Comparison of ENCODE assay signal across 9 mouse cellular contexts in the genomic region with DNA sequence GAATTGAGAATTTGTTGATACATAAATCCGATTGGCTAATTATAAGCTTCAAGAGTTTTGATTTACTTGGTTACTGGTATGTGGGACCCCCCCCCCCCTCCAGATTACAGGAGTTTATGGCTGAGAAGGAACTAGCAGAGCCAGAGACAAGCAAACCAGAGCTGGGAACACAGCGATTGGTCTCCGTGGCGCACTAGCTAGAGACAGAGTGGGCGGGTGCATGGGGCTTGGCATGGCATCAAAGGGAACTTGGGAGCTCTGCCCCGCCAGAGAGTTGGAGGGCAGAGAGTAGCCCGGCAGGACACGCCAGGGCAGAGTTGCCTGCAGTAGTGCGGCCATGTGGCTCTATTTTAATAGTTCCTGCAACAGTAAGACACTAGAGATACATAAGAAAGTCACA. TPM values are rescaled to one million over a fixed set of nuclear protein-coding genes. Genes with fewer than 3 reads are reported as not detected.
DNase-seq lines count a peak whose midpoint lies in the region; ATAC-seq and TF ChIP-seq lines count a peak whose summit lies in the region.
"Had no signal": no experiment of that assay in that cellular context is flagged by ENCODE, and none has a peak within 500 bp of the region (broad histone marks: within the 10 kb centered on the region; RNA-seq: fewer than 3 reads in every experiment).

No protein-coding gene starts in this region.

- no peaks in the 10 kb centered on the region for H3K9me3 ChIP-seq in hindbrain, embryonic 16.5 days (ENCODE audit: control insufficient read depth, low read length)
- no peaks in the 10 kb centered on the region for H3K9me3 ChIP-seq in hindbrain, embryonic 13.5 days
- H3K9me3 ChIP-seq in lung, postnatal 0 days (ENCODE audit: low read length), result no peaks in the 10 kb centered on the region
- H3K9me3 ChIP-seq in midbrain, embryonic 13.5 days, result no peaks in the 10 kb centered on the region

- H3K4me2 ChIP-seq in hindbrain, embryonic 16.5 days (ENCODE audit: low read length), result 0 out of 2 replicates have a peak overlapping the region, but pooled peaks have one; percentile 5
- H3K4me2 ChIP-seq in hindbrain, embryonic 13.5 days, result no peak overlapping the region
- H3K4me2 ChIP-seq in lung, postnatal 0 days (replicated peaks; ENCODE audit: low read depth, low read length), result no peak overlapping the region
- no peak overlapping the region for H3K4me2 ChIP-seq in midbrain, embryonic 13.5 days (replicated peaks)

- no peak overlapping the region for H3K27ac ChIP-seq in hindbrain, embryonic 16.5 days (ENCODE audit: low read depth, low read length)
- no peak overlapping the region for H3K27ac ChIP-seq in hindbrain, embryonic 13.5 days
- H3K27ac ChIP-seq in lung, postnatal 0 days (ENCODE audit: low read length), result no peak overlapping the region
- no peak overlapping the region for H3K27ac ChIP-seq in midbrain, embryonic 13.5 days

- no peak overlapping the region for H3K9ac ChIP-seq in hindbrain, embryonic 16.5 days (ENCODE audit: low read depth, low read length)
- H3K9ac ChIP-seq in hindbrain, embryonic 13.5 days, result no peak overlapping the region
- H3K9ac ChIP-seq in lung, postnatal 0 days (replicated peaks; ENCODE audit: low read depth), result no peak overlapping the region
- H3K9ac ChIP-seq in midbrain, embryonic 13.5 days (replicated peaks), result no peak overlapping the region

- peaks cover 11% of the 10 kb centered on the region for H3K36me3 ChIP-seq in hindbrain, embryonic 16.5 days (ENCODE audit: control insufficient read depth, insufficient read depth, low read length)
- H3K36me3 ChIP-seq in hindbrain, embryonic 13.5 days, result peaks cover 34% of the 10 kb centered on the region
- H3K36me3 ChIP-seq in lung, postnatal 0 days (ENCODE audit: insufficient read depth, low read length), result peaks cover 12% of the 10 kb centered on the region
- peaks cover 30% of the 10 kb centered on the region for H3K36me3 ChIP-seq in midbrain, embryonic 13.5 days

- peaks cover 17% of the 10 kb centered on the region for H3K4me1 ChIP-seq in hindbrain, embryonic 16.5 days (ENCODE audit: control insufficient read depth, insufficient read depth, low read depth, low read length)
- H3K4me1 ChIP-seq in hindbrain, embryonic 13.5 days (replicated peaks), result peaks cover 33% of the 10 kb centered on the region
- H3K4me1 ChIP-seq in lung, postnatal 0 days (ENCODE audit: insufficient read depth, low read depth, low read length), result no peaks in the 10 kb centered on the region
- H3K4me1 ChIP-seq in midbrain, embryonic 13.5 days (replicated peaks), result peaks cover 27% of the 10 kb centered on the region

- peak; percentile 91 for DNase-seq in adrenal gland, adult 2 months
- peak; percentile 79 for DNase-seq in gastrocnemius, adult 18-20 months (ENCODE audit: low spot score)
- DNase-seq in kidney, postnatal 25 days, result peak; percentile 81 to 93
- peak; percentile 84 for DNase-seq in lung, postnatal 0 days (ENCODE audit: low spot score)

- no peak for TF ChIP-seq EP300 in lung, postnatal 0 days (IDR thresholded peaks at IDR 0.05)

- 53% methylated on average over 9 of the region's 9 CpGs for WGBS in hindbrain, embryonic 16.5 days
- WGBS in hindbrain, embryonic 13.5 days, result 76% methylated on average over 9 of the region's 9 CpGs
- 19% methylated on average over 9 of the region's 9 CpGs for WGBS in lung, postnatal 0 days
- 72% methylated on average over 9 of the region's 9 CpGs for WGBS in midbrain, embryonic 13.5 days

- no peaks in the 10 kb centered on the region for H3K27me3 ChIP-seq in hindbrain, embryonic 16.5 days (replicated peaks; ENCODE audit: control insufficient read depth, insufficient read depth, low read length)
- H3K27me3 ChIP-seq in hindbrain, embryonic 13.5 days, result no peaks in the 10 kb centered on the region
- no peaks in the 10 kb centered on the region for H3K27me3 ChIP-seq in lung, postnatal 0 days (replicated peaks; ENCODE audit: insufficient read depth, low read length)
- no peaks in the 10 kb centered on the region for H3K27me3 ChIP-seq in midbrain, embryonic 13.5 days

- TF ChIP-seq CTCF in lung, postnatal 0 days (IDR thresholded peaks at IDR 0.05), result no peak

- no peak; the same call in 1 of the 2 replicates for ATAC-seq in hindbrain, embryonic 16.5 days
- no peak for ATAC-seq in hindbrain, embryonic 13.5 days (ENCODE audit: low FRiP score)
- ATAC-seq in lung, postnatal 0 days, result peak; percentile 72
- no peak for ATAC-seq in megakaryocyte, adult 5-6 weeks (ENCODE audit: poor library complexity, severe bottlenecking)
- no peak for ATAC-seq in midbrain, embryonic 13.5 days

- no peak overlapping the region for H3K4me3 ChIP-seq in hindbrain, embryonic 16.5 days (ENCODE audit: low read length)
- H3K4me3 ChIP-seq in hindbrain, embryonic 13.5 days, result no peak overlapping the region
- H3K4me3 ChIP-seq in lung, postnatal 0 days (ENCODE audit: low read depth, low read length), result no peak overlapping the region
- H3K4me3 ChIP-seq in midbrain, embryonic 13.5 days (replicated peaks), result no peak overlapping the region

RNA-seq across cellular contexts. Expression of gene Rnpep, which starts 3.2 kb away (rescaled TPM):
- polyA plus RNA-seq in hindbrain, embryonic 16.5 days (2015; fragmentation: Nextera tagmentation; extraction: Ambion mirVana), result 94.1 and 105 TPM in 2 replicates
- 101 and 102 TPM in 2 replicates for polyA plus RNA-seq in hindbrain, embryonic 13.5 days (2015; fragmentation: Nextera tagmentation; extraction: Ambion mirVana)
- 10 to 100 TPM; 50.5 to 60.8 TPM for total RNA-seq in adrenal gland, adult 2 months (2021)
- 41.1 and 41.6 TPM in 2 replicates for polyA plus RNA-seq in adrenal gland, adult 2 months (2012; rRNA removed)
- 10 to 100 TPM; 11.6 to 12.1 TPM for total RNA-seq in gastrocnemius, adult 18-20 months (2021)
- 50.2 and 67.5 TPM in 2 replicates for polyA plus RNA-seq in lung, postnatal 0 days (2015; fragmentation: Nextera tagmentation; extraction: Ambion mirVana)
- total RNA-seq in megakaryocyte, adult 5-6 weeks (2015), result 127 TPM in 2 replicates
- 118 and 122 TPM in 2 replicates for total RNA-seq in megakaryocyte, adult 5-6 weeks (2017)
- 87.7 and 102 TPM in 2 replicates for polyA plus RNA-seq in midbrain, embryonic 13.5 days (2015; fragmentation: Nextera tagmentation; extraction: Ambion mirVana)

RNA-seq across cellular contexts. Expression of gene Elf3, which starts 22.3 kb away (rescaled TPM):
- polyA plus RNA-seq in hindbrain, embryonic 16.5 days (2015; fragmentation: Nextera tagmentation; extraction: Ambion mirVana), result 0.28 and 0.29 TPM in 2 replicates
- 0.19 TPM in 2 replicates for polyA plus RNA-seq in hindbrain, embryonic 13.5 days (2015; fragmentation: Nextera tagmentation; extraction: Ambion mirVana)
- under 1 TPM in 1 of 2 experiments, not detected in 1; 0.38 TPM for total RNA-seq in adrenal gland, adult 2 months (2021)
- polyA plus RNA-seq in adrenal gland, adult 2 months (2012; rRNA removed), result 0.10 and 0.46 TPM in 2 replicates
- total RNA-seq in gastrocnemius, adult 18-20 months (2021), result under 1 TPM; 0.59 to 0.62 TPM
- 31.9 and 45.5 TPM in 2 replicates for polyA plus RNA-seq in lung, postnatal 0 days (2015; fragmentation: Nextera tagmentation; extraction: Ambion mirVana)
- total RNA-seq in megakaryocyte, adult 5-6 weeks (2015), result not detected in 2 replicates
- not detected in 2 replicates for total RNA-seq in megakaryocyte, adult 5-6 weeks (2017)
- 0.16 and 0.34 TPM in 2 replicates for polyA plus RNA-seq in midbrain, embryonic 13.5 days (2015; fragmentation: Nextera tagmentation; extraction: Ambion mirVana)
- total RNA-seq: MEL had no signal

RNA-seq across cellular contexts. Expression of gene Timm17a, which starts 32.9 kb away (rescaled TPM):
- polyA plus RNA-seq in hindbrain, embryonic 16.5 days (2015; fragmentation: Nextera tagmentation; extraction: Ambion mirVana), result 166 and 193 TPM in 2 replicates
- 145 and 164 TPM in 2 replicates for polyA plus RNA-seq in hindbrain, embryonic 13.5 days (2015; fragmentation: Nextera tagmentation; extraction: Ambion mirVana)
- total RNA-seq in adrenal gland, adult 2 months (2021), result 100 to 1,000 TPM; 174 to 237 TPM
- polyA plus RNA-seq in adrenal gland, adult 2 months (2012; rRNA removed), result 40.7 and 54.2 TPM in 2 replicates
- 100 to 1,000 TPM; 279 to 302 TPM for total RNA-seq in gastrocnemius, adult 18-20 months (2021)
- 164 and 186 TPM in 2 replicates for polyA plus RNA-seq in lung, postnatal 0 days (2015; fragmentation: Nextera tagmentation; extraction: Ambion mirVana)
- 55.0 and 67.3 TPM in 2 replicates for total RNA-seq in megakaryocyte, adult 5-6 weeks (2015)
- total RNA-seq in megakaryocyte, adult 5-6 weeks (2017), result 14.1 and 20.0 TPM in 2 replicates
- 155 and 161 TPM in 2 replicates for polyA plus RNA-seq in midbrain, embryonic 13.5 days (2015; fragmentation: Nextera tagmentation; extraction: Ambion mirVana)

RNA-seq across cellular contexts. Expression of gene Lmod1, which starts 44.0 kb away (rescaled TPM):
- 0.28 and 0.46 TPM in 2 replicates for polyA plus RNA-seq in hindbrain, embryonic 16.5 days (2015; fragmentation: Nextera tagmentation; extraction: Ambion mirVana)
- polyA plus RNA-seq in hindbrain, embryonic 13.5 days (2015; fragmentation: Nextera tagmentation; extraction: Ambion mirVana), result 0.29 and 0.31 TPM in 2 replicates
- 1 to 10 TPM; 2.1 to 2.6 TPM for total RNA-seq in adrenal gland, adult 2 months (2021)
- 0.77 and 1.1 TPM in 2 replicates for polyA plus RNA-seq in adrenal gland, adult 2 months (2012; rRNA removed)
- total RNA-seq in gastrocnemius, adult 18-20 months (2021), result 10 to 100 TPM in 1 of 2 experiments, 1 to 10 TPM in 1; 6.0 to 10.8 TPM
- 2.6 and 2.8 TPM in 2 replicates for polyA plus RNA-seq in lung, postnatal 0 days (2015; fragmentation: Nextera tagmentation; extraction: Ambion mirVana)
- not detected in 2 replicates for total RNA-seq in megakaryocyte, adult 5-6 weeks (2015)
- total RNA-seq in megakaryocyte, adult 5-6 weeks (2017), result not detected in 2 replicates
- 0.36 and 0.57 TPM in 2 replicates for polyA plus RNA-seq in midbrain, embryonic 13.5 days (2015; fragmentation: Nextera tagmentation; extraction: Ambion mirVana)
- total RNA-seq: MEL had no signal

Comparison
In these comparisons a context has a peak if more than half of its experiments do, and no peak if none do; other contexts are left out.
1. RNA of gene Elf3, which starts 22.3 kb away (polyA plus RNA-seq): 31.9 to 45.5 TPM in lung, postnatal 0 days; 0.28 to 0.29 TPM in hindbrain, embryonic 16.5 days, 0.19 TPM in hindbrain, embryonic 13.5 days, 0.16 to 0.34 TPM in midbrain, embryonic 13.5 days and 0.10 to 0.46 TPM in adrenal gland, adult 2 months; every median in the first group is over 10 times any median in the second.
2. Peak in every context shown above with its lines, with median percentiles within 50 percentile points of each other: DNase-seq.